Mouse (Mus musculus): Measurements from ENCODE around the gene Gatd1.

Gene Gatd1

DNA sequence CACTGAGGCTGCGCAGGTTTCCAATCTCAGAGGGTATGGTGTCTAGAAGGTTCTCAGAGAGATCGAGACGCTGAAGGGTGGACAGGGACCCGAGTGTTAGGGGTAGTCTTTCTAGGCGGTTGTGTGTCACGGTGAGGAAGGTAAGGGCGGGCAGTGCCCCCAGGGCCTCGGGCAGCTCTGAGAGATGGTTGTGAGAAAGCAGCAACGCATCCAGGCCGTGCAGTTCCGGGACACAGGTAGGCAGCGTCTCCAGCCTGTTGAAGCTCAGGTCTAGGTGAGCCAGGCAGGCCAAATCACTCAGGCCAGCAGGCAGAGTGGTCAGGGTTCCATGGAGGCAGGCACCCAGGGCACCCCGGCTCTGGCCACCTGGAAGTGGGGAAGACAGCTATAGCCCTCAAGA lies 28.3 kb upstream of the Gatd1 start:
- in situ Hi-C loops (cut with MboI, MseI), result no loop called here

DNA sequence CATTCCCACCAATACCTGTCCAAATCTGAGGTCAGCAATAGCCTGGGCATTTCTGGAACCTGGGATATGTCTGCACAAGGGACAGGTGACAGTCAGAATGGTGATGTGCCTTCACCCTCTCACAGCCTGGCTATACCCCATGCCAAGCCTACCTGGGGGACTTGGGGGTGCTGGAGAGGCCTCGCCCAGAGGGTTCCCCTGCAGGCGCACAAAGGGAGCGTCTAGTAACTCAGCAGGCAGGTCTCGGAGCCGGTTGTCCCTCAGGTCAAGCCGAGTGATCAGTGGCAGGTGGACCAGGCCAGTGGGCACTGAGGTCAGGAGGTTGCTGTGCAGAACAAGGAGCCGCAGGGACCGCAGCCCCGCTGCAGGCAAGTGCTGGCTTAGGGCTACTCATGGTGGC lies 27.5 kb upstream of the Gatd1 start:
- in situ Hi-C loops (cut with MboI, MseI), result no loop called here

DNA sequence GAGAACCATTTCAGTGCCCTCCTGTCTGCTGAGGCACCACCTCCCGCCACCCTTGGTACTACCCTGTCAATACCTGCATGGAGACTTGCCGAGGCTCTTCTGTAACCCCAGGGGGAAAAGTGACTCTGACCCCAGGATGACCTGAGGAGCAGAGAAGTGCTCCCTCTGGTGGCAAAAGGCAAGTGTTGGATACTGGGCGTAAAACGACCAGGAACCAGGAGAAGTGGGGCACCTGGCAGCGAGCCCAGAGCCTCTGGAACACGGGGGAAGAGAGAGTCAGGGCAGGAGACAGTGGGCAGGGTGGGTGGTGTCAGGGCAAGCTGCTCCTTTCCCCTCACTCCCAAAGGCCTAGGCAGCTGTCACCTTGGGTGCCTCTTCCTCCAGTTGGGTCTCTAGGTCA lies 26.7 kb upstream of the Gatd1 start:
- in situ Hi-C loops (cut with MboI, MseI), result no loop called here

DNA sequence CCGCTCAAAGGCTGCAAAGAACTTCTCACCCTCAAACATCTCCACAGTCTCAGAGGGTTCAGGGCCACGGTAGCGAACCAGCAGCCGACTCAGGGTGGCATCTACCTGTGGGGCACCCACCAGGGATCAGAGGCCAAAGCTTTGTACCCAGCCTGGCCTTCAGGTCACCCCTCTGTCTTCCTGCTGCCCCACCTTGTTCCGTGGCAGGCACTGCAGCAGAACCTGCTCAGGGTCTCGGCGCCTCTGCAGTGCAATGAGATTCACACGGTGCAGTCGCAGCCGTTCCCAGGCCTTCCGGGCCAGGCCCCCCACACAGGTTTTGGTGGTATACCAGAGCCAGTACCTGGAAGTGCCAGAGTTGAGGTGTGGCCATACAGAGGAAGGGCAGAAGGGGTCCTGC lies 25.9 kb upstream of the Gatd1 start:
- in situ Hi-C loops (cut with MboI, MseI), result no loop called here

DNA sequence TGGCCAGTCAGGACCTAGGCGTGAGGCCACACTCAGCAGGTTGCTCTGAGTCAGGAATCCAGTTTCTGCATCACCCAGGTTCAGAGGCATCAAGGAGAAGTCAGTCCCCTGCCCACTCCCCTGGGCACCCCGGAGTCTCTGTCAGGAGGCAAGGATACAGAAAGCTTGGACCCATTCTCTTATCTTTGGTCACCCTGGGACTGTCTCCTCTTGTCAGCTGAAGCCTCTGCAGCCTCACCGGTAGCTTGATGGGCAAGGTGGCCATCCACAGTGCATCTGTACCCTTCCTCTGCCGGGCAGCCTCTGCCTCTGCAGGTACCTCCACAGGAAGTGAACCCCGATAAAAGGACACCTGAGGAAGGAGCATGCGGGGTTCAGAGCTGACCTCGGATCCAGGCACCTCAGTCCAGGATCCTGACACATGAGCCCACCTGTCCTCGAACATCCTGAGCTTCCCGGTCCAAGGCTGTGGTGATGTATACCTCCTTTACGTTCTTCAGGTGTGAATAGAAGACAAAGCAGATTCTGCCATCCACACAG lies 25.3 kb upstream of the Gatd1 start:
- in situ Hi-C loops (cut with MboI, MseI), result no loop called here

- in situ Hi-C loops (cut with MboI, MseI), result no loop called here
These were observed 24.4 kb upstream of the Gatd1 start for GRCm38 (mm10) chr7:141438201-141438968.

- in situ Hi-C loops (cut with MboI, MseI), result no loop called here
These were observed 23.5 kb upstream of the Gatd1 start, which contains the start of gene Slc25a22 for GRCm38 (mm10) chr7:141437178-141438120. Gene Slc25a22, minus strand, starts transcription at chr7:141437892.

DNA sequence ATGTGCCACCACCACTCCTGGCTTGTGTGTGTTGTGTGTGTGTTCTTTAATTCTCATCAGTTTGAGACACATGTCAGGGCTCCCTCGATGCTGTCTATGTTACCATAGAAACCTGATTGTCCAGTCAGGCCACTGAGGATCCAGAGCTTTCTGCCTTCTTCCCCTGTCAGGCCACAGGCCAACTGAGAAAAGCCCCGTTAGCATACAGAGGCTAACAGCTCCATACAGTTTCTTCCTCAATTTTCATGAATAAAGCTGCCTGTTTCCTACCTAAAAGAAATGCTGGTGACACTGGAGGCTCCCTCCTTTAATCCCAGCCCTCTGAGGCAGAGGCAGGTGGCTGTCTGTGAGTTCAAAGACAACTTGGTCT lies 22.6 kb upstream of the Gatd1 start:
- in situ Hi-C loops (cut with MboI, MseI), result no loop called here

- in situ Hi-C loops (cut with MboI, MseI), result no loop called here
These were observed 22.1 kb upstream of the Gatd1 start for GRCm38 (mm10) chr7:141435856-141436522.

GRCm38 (mm10) chr7:141435129-141435855 lies 21.4 kb upstream of the Gatd1 start:
- in situ Hi-C loops (cut with MboI, MseI), result no loop called here

- in situ Hi-C loops (cut with MboI, MseI), result no loop called here
These were observed 20.5 kb upstream of the Gatd1 start for GRCm38 (mm10) chr7:141434464-141434863.

DNA sequence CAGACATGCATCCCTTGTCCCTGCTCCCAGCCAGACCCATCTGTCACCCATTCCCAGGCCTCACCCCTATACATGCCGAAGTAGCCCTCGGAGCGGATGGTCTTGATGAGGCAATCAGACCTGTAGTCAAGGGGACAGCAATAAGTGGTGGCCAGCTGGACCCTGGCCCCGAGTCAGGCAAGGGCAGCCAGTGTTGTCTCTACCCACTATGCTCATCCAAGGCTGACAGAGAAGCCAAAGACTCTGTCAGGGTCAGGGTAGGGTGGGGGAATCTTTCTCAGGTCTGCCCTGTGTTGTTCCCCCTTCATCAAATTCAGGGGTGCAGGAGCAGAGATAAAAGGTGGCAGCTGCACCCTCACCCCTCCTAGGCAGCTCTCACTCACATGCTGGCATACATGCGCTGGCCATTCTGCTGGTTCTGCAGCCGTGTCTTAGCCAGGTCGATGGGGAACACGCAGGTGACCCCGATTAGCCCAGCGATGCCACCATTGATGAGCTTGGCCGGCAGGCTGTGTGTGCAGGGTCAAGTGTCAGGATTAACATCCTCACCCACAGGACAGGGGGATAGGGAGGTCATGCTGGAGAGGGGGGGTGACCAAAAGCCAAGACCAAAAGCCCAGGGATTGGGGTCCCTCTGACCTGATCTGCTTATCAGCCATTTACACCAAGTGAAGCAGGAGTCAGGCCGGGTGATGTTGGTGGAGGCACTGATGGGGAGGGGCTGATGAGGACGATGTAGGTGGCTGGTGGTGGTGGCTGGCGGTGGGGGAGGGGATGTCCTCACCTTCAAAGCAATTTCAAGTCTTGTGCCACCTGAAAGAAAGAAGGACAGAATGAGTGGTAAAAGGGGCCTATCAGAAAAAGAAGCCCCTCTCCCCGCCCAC lies 19.8 kb upstream of the Gatd1 start:
- in situ Hi-C loops (cut with MboI, MseI), result no loop called here

DNA sequence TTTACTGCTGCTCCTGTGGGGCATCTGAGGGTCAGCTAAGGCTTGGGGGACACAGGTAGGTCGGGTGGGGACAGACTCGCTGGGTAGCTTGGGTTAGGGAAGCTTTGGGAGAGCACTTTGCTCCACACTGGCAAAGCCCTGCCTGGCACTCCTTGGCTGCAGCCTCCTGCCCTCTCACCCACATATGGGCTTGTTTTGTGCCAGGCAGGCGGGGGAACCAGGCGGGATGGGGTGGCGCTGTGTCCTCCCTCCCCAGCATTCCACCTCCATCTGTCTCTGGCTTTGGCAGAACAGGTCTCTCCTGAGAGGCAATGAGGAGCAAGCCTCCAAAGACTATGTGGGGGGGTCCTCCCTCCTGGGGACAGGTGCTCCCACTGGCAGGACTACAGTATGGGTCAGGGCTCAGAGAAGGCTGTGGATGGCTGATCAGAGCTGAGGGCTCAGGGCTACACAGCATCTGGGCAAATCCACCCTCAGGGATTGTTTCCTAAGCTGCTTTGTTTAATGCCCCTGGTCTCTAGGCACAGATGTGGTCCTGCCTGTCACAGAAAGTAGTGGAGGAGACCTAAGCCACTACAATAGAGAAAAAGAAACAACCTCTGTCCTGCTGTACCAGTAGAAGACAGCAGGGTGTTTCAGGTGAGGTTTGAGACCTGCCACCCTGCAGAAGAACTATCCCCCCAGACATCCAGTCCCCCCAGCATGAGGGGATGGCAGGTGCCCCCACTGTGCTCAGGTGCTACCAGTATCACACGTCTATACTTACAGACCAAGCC lies 19.0 kb upstream of the Gatd1 start:
- in situ Hi-C loops (cut with MboI, MseI), result no loop called here

DNA sequence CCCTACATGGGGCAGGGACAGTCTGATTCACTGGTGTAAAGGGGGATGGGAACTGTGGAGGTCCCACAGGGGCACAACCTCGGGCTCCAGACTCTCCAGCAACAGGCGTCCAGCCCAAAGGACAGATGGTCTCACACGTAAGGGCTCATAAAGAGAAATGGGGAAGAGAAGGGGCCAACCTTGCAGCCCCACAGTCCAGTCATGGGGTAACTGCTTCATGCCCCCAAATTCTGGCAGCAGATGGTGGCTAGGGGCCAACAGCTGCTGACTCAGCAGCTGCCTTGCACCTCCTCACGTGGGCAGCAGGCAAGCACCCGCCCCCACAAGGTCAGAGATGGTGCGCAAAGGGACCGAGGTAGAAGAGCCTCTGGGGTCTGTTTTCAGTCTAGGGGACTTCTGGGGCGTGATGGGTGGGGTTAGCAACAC lies 18.3 kb upstream of the Gatd1 start:
- in situ Hi-C loops (cut with MboI, MseI), result no loop called here

DNA sequence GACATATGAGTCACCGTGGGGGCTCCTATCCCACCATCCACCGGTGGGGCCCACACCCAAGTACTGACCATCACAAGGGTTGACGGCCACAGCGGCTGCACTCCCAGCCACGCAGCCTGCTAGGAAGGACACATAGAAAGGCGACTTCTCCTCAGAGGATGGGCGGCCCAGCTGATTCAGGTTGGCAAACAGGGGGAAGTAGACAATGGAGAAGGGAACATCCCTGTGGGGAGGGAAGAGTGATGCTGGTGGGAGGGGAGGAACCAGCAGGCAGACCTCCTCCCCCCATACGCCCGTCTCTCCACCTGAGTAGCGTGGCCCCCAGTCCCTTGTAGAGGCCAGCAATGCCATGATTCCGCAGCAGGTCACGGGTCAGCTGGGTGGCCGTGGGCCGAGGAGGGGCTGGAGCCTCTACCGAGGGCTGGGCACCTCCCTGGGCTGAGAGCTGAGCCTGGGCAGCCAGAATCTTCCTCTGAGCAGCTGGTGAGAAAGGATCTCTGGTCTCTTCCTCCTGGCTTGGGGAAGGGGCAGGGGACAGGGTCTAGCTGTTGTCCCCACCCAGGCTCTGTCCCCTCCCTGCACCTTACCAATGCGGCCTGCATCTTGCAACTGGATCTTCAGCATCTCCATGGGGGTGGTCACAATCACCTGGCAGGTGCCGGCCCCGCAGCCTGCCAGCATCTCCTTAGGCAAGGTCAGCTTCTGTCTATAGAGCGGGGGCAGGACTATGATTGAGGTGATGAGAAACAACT lies 17.7 kb upstream of the Gatd1 start:
- in situ Hi-C loops (cut with MboI, MseI), result no loop called here

GRCm38 (mm10) chr7:141430585-141431240 lies 16.8 kb upstream of the Gatd1 start:
- in situ Hi-C loops (cut with MboI, MseI), result no loop called here

DNA sequence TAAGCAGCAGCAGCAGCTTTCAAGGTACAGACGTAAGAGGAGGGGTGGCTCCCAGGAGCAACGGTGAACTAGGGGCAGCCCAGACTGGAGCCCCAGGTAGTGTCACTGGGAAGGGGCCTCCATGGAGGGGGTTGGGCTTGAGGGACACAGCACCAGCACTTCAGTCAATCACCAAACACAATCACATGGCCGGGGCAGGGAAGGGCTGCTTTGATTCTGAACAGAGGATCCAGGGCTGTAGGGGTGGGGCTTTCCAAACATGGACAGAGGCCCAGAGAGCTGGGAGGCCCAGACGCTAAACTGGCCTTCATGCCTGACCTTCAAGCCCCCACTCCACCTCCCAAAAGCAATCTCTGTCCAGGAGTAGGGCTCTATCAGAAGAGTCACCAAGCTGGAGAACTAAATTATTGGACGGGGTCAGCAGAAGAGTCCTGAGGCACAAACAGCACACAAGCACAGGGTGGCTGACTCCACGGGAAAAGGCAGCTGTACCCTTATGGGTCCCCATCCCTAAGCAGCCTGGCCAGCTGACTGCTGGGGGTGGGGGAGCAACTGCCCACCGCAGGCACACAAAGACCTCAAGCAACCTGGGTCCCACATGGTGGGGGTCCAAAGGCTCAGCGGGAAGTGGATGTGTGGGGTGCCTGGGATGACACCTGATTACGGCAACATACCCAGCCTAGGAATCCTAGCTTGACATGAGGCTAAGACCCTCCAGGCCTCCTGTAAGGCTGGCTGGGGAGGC lies 16.1 kb upstream of the Gatd1 start:
- in situ Hi-C loops (cut with MboI, MseI), result no loop called here
